Mouse (Mus musculus) heart, embryonic 12.5 days (tissue): ENCODE measurements around the gene Asdurf. TPM values are rescaled to one million over a fixed set of nuclear protein-coding genes. Genes with fewer than 3 reads are reported as not detected.
"Not testable (repeated sequence)": the region's sequence is repeated elsewhere in the genome, so short reads cannot be mapped to it uniquely, and the experiment has no call there.

Experiments
- ATAC-seq: fragments of 200-750 bp; cut with Nextera tagmentation; 2 replicates; pipeline ENCODE4 v1.8.0; 2017; ENCODE audit warnings: moderate TSS enrichment, moderate library complexity; ENCODE audit not compliant: insufficient number of reproducible peaks, low FRiP score
- H3K27ac ChIP-seq: fragments of 300-500 bp; sonication (generic); 2 replicates; pipeline ENCODE4 v1.5.1; 2016; ENCODE audit warnings: mild to moderate bottlenecking, moderate library complexity; ENCODE audit not compliant: poor library complexity, severe bottlenecking
- H3K27me3 ChIP-seq: fragments of 300-500 bp; sonication (generic); replicated peaks from 2 replicates; pipeline ENCODE4 v1.6.1; 2016; ENCODE audit warnings: mild to moderate bottlenecking, moderate library complexity
- H3K36me3 ChIP-seq: fragments of 300-500 bp; sonication (generic); 2 replicates; pipeline ENCODE4 v1.6.1; 2016; ENCODE audit warnings: mild to moderate bottlenecking, moderate library complexity
- H3K4me1 ChIP-seq: fragments of 300-500 bp; sonication (generic); replicated peaks from 2 replicates; pipeline ENCODE4 v1.6.1; 2016; ENCODE audit warnings: mild to moderate bottlenecking
- H3K4me2 ChIP-seq: fragments of 300-500 bp; sonication (generic); 2 replicates; pipeline ENCODE4 v1.6.1; 2016; ENCODE audit warnings: mild to moderate bottlenecking, moderate library complexity
- H3K4me3 ChIP-seq: fragments of 300-500 bp; sonication (generic); 2 replicates; pipeline ENCODE4 v1.5.1; 2016; ENCODE audit warnings: mild to moderate bottlenecking
- H3K9ac ChIP-seq: fragments of 300-500 bp; sonication (generic); 2 replicates; pipeline ENCODE4 v1.6.1; 2016; ENCODE audit warnings: mild to moderate bottlenecking, moderate library complexity
- H3K9me3 ChIP-seq: fragments of 300-500 bp; sonication (generic); replicated peaks from 2 replicates; pipeline ENCODE4 v1.6.1; 2016; ENCODE audit warnings: mild to moderate bottlenecking, moderate library complexity
- WGBS: fragments of 180-500 bp; shearing (Covaris S2); methylation state at CpG from one replicate; pipeline ENCODE4 v1.1.7; 2016; 5-methylcytosine and 5-hydroxymethylcytosine counted together
- polyA plus RNA-seq: library from polyadenylated mRNA; unstranded; fragments of >200 nt; fragmentation: Nextera tagmentation; extraction: Ambion mirVana; gene quantifications from 2 replicates; pipeline ENCODE4 v1.2.1, GENCODE M21; 2016

The Asdurf gene
- polyA plus RNA-seq, 1 experiment from 2014 or later: 5.7 TPM

DNA sequence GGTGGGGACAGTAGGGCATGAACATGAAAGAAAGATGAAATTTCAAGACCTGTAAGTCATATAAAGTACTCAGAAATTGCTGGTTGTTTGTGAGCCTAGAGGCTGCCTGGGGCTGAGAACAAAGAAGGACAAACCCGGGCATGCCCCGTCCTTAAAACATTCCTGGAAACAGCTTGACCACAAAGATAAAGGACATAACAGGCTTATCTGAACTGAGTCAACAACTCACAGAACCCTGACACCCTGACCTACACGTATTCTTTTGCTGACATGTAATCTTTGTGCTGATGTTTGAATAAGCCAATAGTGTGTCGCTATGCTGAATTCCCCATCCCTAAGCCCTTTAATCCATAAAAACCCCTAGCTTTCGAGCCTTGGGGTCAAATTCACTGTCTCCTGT, 18.9 kb downstream of the Asdurf start:
- WGBS: 42% methylated on average over 5 of the region's 5 CpGs
- not testable (repeated sequence) for H3K27me3 ChIP-seq, H3K36me3 ChIP-seq, H3K9me3 ChIP-seq, H3K9ac ChIP-seq, ATAC-seq, H3K27ac ChIP-seq, H3K4me2 ChIP-seq, H3K4me1 ChIP-seq, H3K4me3 ChIP-seq

DNA sequence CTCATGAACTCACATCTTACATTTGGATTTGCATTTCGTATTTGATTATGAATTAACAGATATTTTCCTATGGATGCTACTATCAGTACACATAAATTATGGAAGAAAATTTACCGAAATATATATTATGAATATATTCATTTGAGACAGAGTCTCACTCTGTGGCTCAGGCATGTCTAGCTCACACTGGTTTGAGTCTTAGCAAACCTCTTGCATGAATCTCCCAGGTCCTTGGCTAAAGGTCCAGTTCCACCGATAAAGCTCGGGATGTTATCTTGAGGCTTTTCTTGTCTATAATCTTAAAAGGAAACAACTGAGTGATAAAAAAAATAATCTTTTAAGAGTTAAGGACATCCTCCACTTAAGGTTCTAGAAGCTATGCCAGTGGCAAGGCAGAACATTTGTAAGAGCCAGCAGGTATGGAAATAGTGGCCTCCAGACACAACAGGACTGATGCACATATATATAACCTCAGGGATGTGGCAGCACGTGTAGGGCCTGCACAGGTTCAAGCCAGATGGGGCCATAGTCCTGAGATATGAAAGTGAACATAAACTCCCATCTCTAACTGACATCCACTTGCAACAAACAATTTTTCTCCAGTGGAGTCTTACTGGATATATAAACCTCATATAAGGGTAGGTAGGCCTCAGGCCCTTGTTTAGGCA, 27.5 kb downstream of the Asdurf start:
- WGBS: 66% methylated on average over 5 of the region's 5 CpGs

DNA sequence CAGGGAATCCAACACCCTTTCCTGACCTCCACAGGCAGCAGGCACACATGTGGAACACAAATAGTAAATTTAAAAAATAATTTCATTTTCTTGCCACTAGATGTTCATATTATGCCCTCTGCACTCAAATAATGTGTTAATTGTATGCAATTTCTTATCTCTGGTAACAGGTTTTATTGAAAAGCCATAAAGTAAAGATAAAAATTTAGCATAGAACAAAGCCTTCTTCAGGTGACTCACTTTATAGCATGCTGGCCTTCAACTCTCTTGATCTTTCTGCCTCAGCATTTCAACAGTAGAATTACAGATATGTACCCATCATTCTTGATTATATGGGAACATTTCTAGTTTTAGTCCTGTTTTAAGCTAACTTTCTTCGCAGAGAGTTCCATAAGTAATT, 28.1 kb downstream of the Asdurf start:
- no peak overlapping the region for H3K4me2 ChIP-seq
- H3K27me3 ChIP-seq: no peaks in the 10 kb centered on the region
- no peak overlapping the region for H3K4me3 ChIP-seq
- no peak overlapping the region for H3K9ac ChIP-seq
- H3K36me3 ChIP-seq: peaks cover 28% of the 10 kb centered on the region
- ATAC-seq: no peak
- H3K27ac ChIP-seq: no peak overlapping the region
- H3K9me3 ChIP-seq: no peaks in the 10 kb centered on the region
- H3K4me1 ChIP-seq: no peaks in the 10 kb centered on the region
- 89% methylated on average over 1 of the region's 1 CpGs for WGBS

More for the DNA sequence above, 27.5 kb downstream of the Asdurf start:
- Histone ChIP-seq H3K9me3 (no peaks in the 10 kb centered on the region), H3K27me3 (no peaks in the 10 kb centered on the region), H3K9ac (no peak overlapping the region), H3K4me2 (no peak overlapping the region), H3K4me3 (no peak overlapping the region), H3K36me3 (peaks cover 26% of the 10 kb centered on the region), H3K4me1 (no peaks in the 10 kb centered on the region), H3K27ac (no peak overlapping the region)
- no peak for ATAC-seq

DNA sequence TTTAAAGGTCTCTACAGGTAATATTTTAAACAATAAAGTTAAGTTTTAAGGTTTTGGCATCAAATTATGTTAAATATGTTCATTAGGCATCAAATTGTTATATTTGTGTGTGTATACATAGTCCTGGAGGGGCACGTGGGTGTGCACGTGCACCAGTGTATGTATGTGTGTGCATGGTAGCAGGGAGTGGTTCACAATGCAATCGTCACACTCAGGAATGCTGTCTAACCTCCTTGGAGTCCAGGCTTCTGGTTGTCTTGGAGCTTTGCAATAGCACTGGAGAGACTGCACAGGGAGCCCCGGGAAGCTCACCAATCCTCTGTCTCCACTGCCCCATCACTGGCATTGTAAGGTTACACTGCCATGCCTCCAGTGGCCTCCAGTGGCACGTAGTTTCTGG, 29.2 kb downstream of the Asdurf start:
- H3K9ac ChIP-seq: no peak overlapping the region
- no peak for ATAC-seq
- no peak overlapping the region for H3K4me2 ChIP-seq
- H3K9me3 ChIP-seq: no peaks in the 10 kb centered on the region
- WGBS: 88% methylated on average over 5 of the region's 5 CpGs
- H3K27me3 ChIP-seq: no peaks in the 10 kb centered on the region
- H3K4me3 ChIP-seq: no peak overlapping the region
- no peaks in the 10 kb centered on the region for H3K4me1 ChIP-seq
- no peak overlapping the region for H3K27ac ChIP-seq
- peaks cover 32% of the 10 kb centered on the region for H3K36me3 ChIP-seq

DNA sequence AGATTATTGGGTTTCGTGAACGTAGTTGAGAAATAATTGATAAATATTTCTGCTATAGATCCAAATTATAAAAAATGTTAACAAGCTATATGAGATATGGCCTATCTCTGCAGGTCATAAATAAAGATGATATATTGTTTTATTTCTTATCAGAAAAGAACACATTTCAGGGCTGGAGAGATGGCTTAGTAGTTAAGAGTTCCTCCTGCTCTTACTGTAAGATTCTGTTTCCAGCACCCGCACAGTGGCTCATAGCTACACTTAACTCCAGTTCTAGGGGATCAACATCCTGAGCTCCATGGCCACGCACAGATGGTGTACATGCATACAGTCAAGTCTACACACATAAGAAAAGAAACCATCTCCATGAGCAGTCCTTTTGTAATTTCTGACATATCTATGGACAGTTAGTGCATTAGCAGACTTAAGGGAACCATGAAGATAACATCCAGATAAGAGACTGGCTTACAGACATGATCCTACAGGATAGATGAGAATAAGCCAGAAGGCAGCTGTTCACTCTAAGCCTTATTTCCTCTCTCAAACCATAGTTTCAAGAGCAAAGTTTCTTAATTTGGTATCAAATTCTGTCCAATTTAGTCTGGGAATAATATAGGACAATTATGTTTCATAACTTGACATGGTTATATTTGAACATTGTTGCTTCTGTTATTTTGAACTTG, 30.6 kb downstream of the Asdurf start:
- Histone ChIP-seq H3K9ac (no peak overlapping the region), H3K9me3 (no peaks in the 10 kb centered on the region), H3K27ac (no peak overlapping the region), H3K4me1 (no peaks in the 10 kb centered on the region), H3K4me3 (no peak overlapping the region), H3K4me2 (no peak overlapping the region), H3K36me3 (peaks cover 38% of the 10 kb centered on the region), H3K27me3 (no peaks in the 10 kb centered on the region)
- ATAC-seq: no peak
- 94% methylated on average over 4 of the region's 4 CpGs for WGBS

DNA sequence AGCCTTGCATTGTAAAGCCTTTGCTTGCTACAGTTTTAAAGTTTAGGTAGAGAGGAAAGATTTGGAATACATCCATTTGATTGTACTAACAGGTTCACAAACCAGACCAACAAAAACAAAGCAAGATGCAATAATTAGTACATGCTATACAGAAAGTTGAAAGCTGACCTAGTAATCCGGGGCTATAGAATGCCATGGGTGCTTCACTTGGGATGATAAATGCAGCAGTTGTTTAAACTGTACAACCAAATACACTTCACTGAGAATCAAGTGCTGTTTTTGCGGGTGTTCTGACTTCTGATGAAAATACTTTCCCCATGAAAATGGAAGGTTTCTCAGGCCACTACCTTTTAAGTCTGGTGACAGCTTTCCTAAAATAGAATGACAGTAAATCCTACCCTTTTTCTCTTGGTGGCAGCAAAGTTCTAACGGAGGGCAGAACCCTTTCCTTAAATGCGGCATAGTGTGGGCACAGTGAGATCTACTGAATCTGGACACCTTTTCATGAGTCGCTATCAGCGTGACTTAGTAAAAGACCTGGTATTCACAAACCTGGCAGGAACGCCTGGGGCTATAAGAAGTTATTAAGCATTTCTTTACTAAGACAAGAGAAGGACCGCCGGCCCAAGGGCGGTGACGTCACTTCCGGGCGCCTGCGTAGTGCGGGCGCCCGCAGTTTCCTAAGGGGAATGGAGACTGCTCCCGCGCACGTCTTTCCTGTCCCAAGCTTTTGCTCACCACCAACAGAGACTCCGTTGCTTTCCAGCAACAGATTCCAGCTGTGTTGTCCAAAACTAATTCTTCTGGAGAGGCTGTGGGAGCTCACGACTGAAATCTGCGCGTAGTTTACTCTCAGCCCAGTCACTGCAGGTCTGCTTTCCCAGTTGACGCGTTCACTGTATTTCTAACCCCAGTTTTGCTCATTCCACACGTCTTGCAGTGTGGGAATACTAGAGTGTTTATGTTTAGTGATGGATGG, 39.1 kb downstream of the Asdurf start, which contains the start of gene Osgepl1:
Gene Osgepl1, plus strand, starts transcription at position 636 of the 979 bp plus-strand sequence.
- Histone ChIP-seq H3K36me3 (peaks cover 14% of the 10 kb centered on the region), H3K9ac (peak within 1 kb of the TSS; percentile 78), H3K4me2 (peak within 1 kb of the TSS; percentile 65), H3K27me3 (no peaks in the 10 kb centered on the region), H3K9me3 (no peaks in the 10 kb centered on the region), H3K4me3 (peak within 1 kb of the TSS; percentile 65), H3K27ac (peak within 1 kb of the TSS; percentile 84), H3K4me1 (no peaks in the 10 kb centered on the region)
- peak; percentile 96 for ATAC-seq
- WGBS: 2% methylated on average over 27 of the region's 27 CpGs

DNA sequence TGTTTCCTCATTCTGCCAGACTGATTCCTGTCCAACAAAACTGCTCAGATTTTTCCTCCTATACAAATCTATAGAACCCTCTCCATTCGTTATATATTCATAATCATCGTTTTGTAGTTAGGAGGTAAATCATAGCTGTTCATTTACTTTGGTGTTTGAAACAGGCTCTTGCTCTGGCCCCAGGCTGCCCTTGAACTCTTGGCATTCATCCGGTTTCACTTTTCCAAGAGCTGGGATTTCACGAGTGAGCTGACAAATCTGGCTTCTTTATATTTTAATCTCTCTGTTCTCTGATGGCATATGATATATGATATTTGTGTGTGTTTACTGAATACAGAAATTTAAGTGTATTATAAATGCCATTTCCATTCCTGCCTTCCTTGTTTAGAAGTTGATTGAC, 51.9 kb downstream of the Asdurf start:
- peaks cover 5% of the 10 kb centered on the region; the same call in 1 of the 2 replicates for H3K4me1 ChIP-seq
- no peak for ATAC-seq
- WGBS: 82% methylated on average over 4 of the region's 4 CpGs
- no peaks in the 10 kb centered on the region for H3K9me3 ChIP-seq
- H3K36me3 ChIP-seq: peaks cover 8% of the 10 kb centered on the region
- H3K4me3 ChIP-seq: no peak overlapping the region
- H3K27ac ChIP-seq: no peak overlapping the region
- no peak overlapping the region for H3K4me2 ChIP-seq
- H3K27me3 ChIP-seq: no peaks in the 10 kb centered on the region
- H3K9ac ChIP-seq: no peak overlapping the region

Other genes with a start within 250 kb of the Asdurf start
- gene 1700019A02Rik, start 165.0 kb downstream of the Asdurf start, polyA plus RNA-seq: not detected in 2 replicates
- 13.4 and 15.5 TPM in 2 replicates for gene Pms1, start 55.6 kb downstream of the Asdurf start, polyA plus RNA-seq
- gene Ormdl1, start 55.5 kb downstream of the Asdurf start, polyA plus RNA-seq: 40.4 and 44.8 TPM in 2 replicates
- not detected in 2 replicates for gene Gm28778, start 55.5 kb downstream of the Asdurf start, polyA plus RNA-seq
- gene Osgepl1, start 39.0 kb downstream of the Asdurf start, polyA plus RNA-seq: 29.8 and 33.7 TPM in 2 replicates
- 0.13 and 0.57 TPM in 2 replicates for gene Gm28551, start within 50 bp of the Asdurf start, polyA plus RNA-seq
- gene Asnsd1, start 133 bp upstream of the Asdurf start, polyA plus RNA-seq: 80.8 and 82.2 TPM in 2 replicates